Mouse (Mus musculus) liver, postnatal 0 days (tissue): ENCODE measurements around the gene Anapc11. TPM values are rescaled to one million over a fixed set of nuclear protein-coding genes. Genes with fewer than 3 reads are reported as not detected.
A peak's percentile ranks its signal among the peaks of the same experiment; 100 is the strongest.

Experiments
- ATAC-seq: fragments of 200-750 bp; cut with Nextera tagmentation; 2 replicates; pipeline ENCODE4 v1.8.0; 2017; ENCODE audit warnings: mild to moderate bottlenecking, moderate library complexity
- DNase-seq: peaks from one replicate; pipeline ENCODE4 v3.0.0-alpha.2; 2016
- H3K27ac ChIP-seq: fragments of 300-500 bp; sonication (generic); 2 replicates; pipeline ENCODE4 v1.5.1; 2014; ENCODE audit warnings: antibody characterized with exemption, moderate library complexity, mild to moderate bottlenecking, low read depth
- H3K27me3 ChIP-seq: fragments of 300-500 bp; sonication (generic); 2 replicates; pipeline ENCODE4 v1.6.1; 2014; ENCODE audit warnings: low read length, control low read depth, mixed read lengths; ENCODE audit not compliant: insufficient read depth
- H3K36me3 ChIP-seq: fragments of 300-500 bp; sonication (generic); replicated peaks from 2 replicates; pipeline ENCODE4 v1.6.1; 2014; ENCODE audit warnings: mild to moderate bottlenecking, control low read depth, low read length, moderate library complexity, mixed read lengths; ENCODE audit not compliant: insufficient read depth
- H3K4me1 ChIP-seq: fragments of 300-500 bp; sonication (generic); 2 replicates; pipeline ENCODE4 v1.6.1; 2014; ENCODE audit warnings: antibody characterized with exemption, mild to moderate bottlenecking, control low read depth; ENCODE audit not compliant: insufficient read depth
- H3K4me2 ChIP-seq: fragments of 300-500 bp; sonication (generic); 2 replicates; pipeline ENCODE4 v1.6.1; 2014; ENCODE audit warnings: low read depth, mild to moderate bottlenecking, low read length, moderate library complexity, mixed read lengths
- H3K4me3 ChIP-seq: fragments of 300-500 bp; sonication (generic); 2 replicates; pipeline ENCODE4 v1.5.1; 2014; ENCODE audit warnings: low read depth, low read length
- H3K9ac ChIP-seq: fragments of 300-500 bp; sonication (generic); replicated peaks from 2 replicates; pipeline ENCODE4 v1.6.1; 2014; ENCODE audit warnings: mild to moderate bottlenecking, moderate library complexity
- H3K9me3 ChIP-seq: fragments of 300-500 bp; sonication (generic); 2 replicates; pipeline ENCODE4 v1.6.1; 2016; ENCODE audit warnings: mild to moderate bottlenecking, control low read depth, low read length, mixed read lengths
- CTCF ChIP-seq: sonication (generic); IDR thresholded peaks from 2 replicates; pipeline ENCODE4 v1.5.1; 2016; ENCODE audit warnings: antibody characterized with exemption, low read depth
- EP300 ChIP-seq: IDR thresholded peaks from 2 replicates; pipeline ENCODE4 v1.6.1; 2016; ENCODE audit warnings: antibody characterized with exemption, low read depth, mild to moderate bottlenecking
- WGBS: fragments of 180-500 bp; shearing (Covaris S2); extraction: QIAGEN DNeasy Blood & Tissue Kit; methylation state at CpG from one replicate; pipeline ENCODE4 v1.1.7; 2014; ENCODE audit not compliant: insufficient replicate concordance; 5-methylcytosine and 5-hydroxymethylcytosine counted together
- polyA plus RNA-seq: library from polyadenylated mRNA; unstranded; fragments of >200 nt; fragmentation: Nextera tagmentation; extraction: Ambion mirVana; gene quantifications from 2 replicates; pipeline ENCODE4 v1.2.1, GENCODE M21; 2015

Gene Anapc11
- polyA plus RNA-seq, 1 experiment from 2014 or later, result 46.1 TPM

- peak overlapping the region; percentile 66 for H3K4me2 ChIP-seq
- peaks cover 24% of the 10 kb centered on the region for H3K36me3 ChIP-seq
- peak overlapping the region; percentile 6; the same call in 1 of the 2 replicates for H3K4me3 ChIP-seq
- no peak for ATAC-seq
- WGBS, result 75% methylated on average over 10 of the region's 10 CpGs
- no peaks in the 10 kb centered on the region for H3K9me3 ChIP-seq
- no peaks in the 10 kb centered on the region for H3K27me3 ChIP-seq
- peaks cover 48% of the 10 kb centered on the region for H3K4me1 ChIP-seq
- peak overlapping the region; percentile 97 for H3K27ac ChIP-seq
- no peak for DNase-seq
- TF ChIP-seq CTCF (no peak), EP300 (no peak)
- H3K9ac ChIP-seq, result peak overlapping the region; percentile 59
These were observed 20.1 kb upstream of the Anapc11 start for GRCm38 (mm10) chr11:120578024-120578693.

- H3K9me3 ChIP-seq, result no peaks in the 10 kb centered on the region
- WGBS, result 81% methylated on average over 11 of the region's 11 CpGs
- H3K9ac ChIP-seq, result peak overlapping the region; percentile 59; the same call in 1 of the 2 replicates
- H3K27me3 ChIP-seq, result no peaks in the 10 kb centered on the region
- H3K4me3 ChIP-seq, result no peak overlapping the region
- DNase-seq (no peak), ATAC-seq (no peak)
- no peak for TF ChIP-seq EP300
- no peak for TF ChIP-seq CTCF
- peaks cover 24% of the 10 kb centered on the region for H3K36me3 ChIP-seq
- peak overlapping the region; percentile 66; the same call in 1 of the 2 replicates for H3K4me2 ChIP-seq
- H3K27ac ChIP-seq, result peak overlapping the region; percentile 97
- H3K4me1 ChIP-seq, result peaks cover 48% of the 10 kb centered on the region
These were observed 19.5 kb upstream of the Anapc11 start for GRCm38 (mm10) chr11:120578694-120579243.

- DNase-seq, result peak; percentile 83
- peak; percentile 94 for TF ChIP-seq CTCF
- TF ChIP-seq EP300, result no peak
- WGBS, result 50% methylated on average over 15 of the region's 15 CpGs
- peak overlapping the region; percentile 90 for H3K4me2 ChIP-seq
- ATAC-seq, result no peak
- H3K4me1 ChIP-seq, result peaks cover 43% of the 10 kb centered on the region
- H3K4me3 ChIP-seq, result peak overlapping the region; percentile 76
- peak overlapping the region; percentile 94 for H3K27ac ChIP-seq
- peak overlapping the region; percentile 90; the same call in 1 of the 2 replicates for H3K9ac ChIP-seq
- peaks cover 24% of the 10 kb centered on the region for H3K36me3 ChIP-seq
- no peaks in the 10 kb centered on the region for H3K27me3 ChIP-seq
- no peaks in the 10 kb centered on the region for H3K9me3 ChIP-seq
These were observed 18.7 kb upstream of the Anapc11 start for GRCm38 (mm10) chr11:120579316-120580107.

GRCm38 (mm10) chr11:120580190-120580589 is 18.0 kb upstream of the Anapc11 start:
- peaks cover 24% of the 10 kb centered on the region for H3K36me3 ChIP-seq
- 39% methylated on average over 7 of the region's 7 CpGs for whole genome bisulfite sequencing
- H3K4me2 ChIP-seq, result peak overlapping the region; percentile 90
- no peaks in the 10 kb centered on the region for H3K9me3 ChIP-seq
- no peaks in the 10 kb centered on the region for H3K27me3 ChIP-seq
- peak overlapping the region; percentile 76 for H3K4me3 ChIP-seq
- peak overlapping the region; percentile 94 for H3K27ac ChIP-seq
- DNase-seq (peak; percentile 67), ATAC-seq (no peak)
- no peak for TF ChIP-seq EP300
- TF ChIP-seq CTCF, result no peak; the same call in 1 of the 2 replicates
- H3K4me1 ChIP-seq, result peaks cover 39% of the 10 kb centered on the region
- peak overlapping the region; percentile 90 for H3K9ac ChIP-seq

GRCm38 (mm10) chr11:120580871-120581331 is 17.3 kb upstream of the Anapc11 start:
- peak overlapping the region; percentile 90 for H3K9ac ChIP-seq
- peaks cover 27% of the 10 kb centered on the region for H3K36me3 ChIP-seq
- no peak for TF ChIP-seq EP300
- no peak for TF ChIP-seq CTCF
- H3K27me3 ChIP-seq, result no peaks in the 10 kb centered on the region
- peaks cover 39% of the 10 kb centered on the region for H3K4me1 ChIP-seq
- no peaks in the 10 kb centered on the region for H3K9me3 ChIP-seq
- under 1% methylated on average over 30 of the region's 44 CpGs for WGBS
- peak overlapping the region; percentile 90 for H3K4me2 ChIP-seq
- peak overlapping the region; percentile 76 for H3K4me3 ChIP-seq
- ATAC-seq (peak; percentile 48), DNase-seq (peak; percentile 69)
- peak overlapping the region; percentile 94 for H3K27ac ChIP-seq
